Mouse (Mus musculus) forebrain, embryonic 14.5 days (tissue): ENCODE results near the gene Gimap4. TPM values are rescaled to one million over a fixed set of nuclear protein-coding genes. Genes with fewer than 3 reads are reported as not detected.

ENCODE experiments used
- ATAC-seq: fragments of 200-750 bp; cut with Nextera tagmentation; 2 replicates; pipeline ENCODE4 v1.8.0; 2017; ENCODE audit warnings: mild to moderate bottlenecking, moderate library complexity
- DNase-seq: peaks from one replicate; pipeline ENCODE4 v3.0.0-alpha.2; 2015; ENCODE audit warnings: low spot score
- H3K27ac ChIP-seq: fragments of 300-500 bp; sonication (generic); 2 replicates; pipeline ENCODE4 v1.5.1; 2014; ENCODE audit warnings: low read depth, mild to moderate bottlenecking, control low read depth, low read length, moderate library complexity
- H3K27me3 ChIP-seq: fragments of 300-500 bp; sonication (generic); replicated peaks from 2 replicates; pipeline ENCODE4 v1.6.1; 2014; ENCODE audit warnings: low read length, control low read depth, mixed read lengths; ENCODE audit not compliant: control insufficient read depth, insufficient read depth
- H3K36me3 ChIP-seq: fragments of 300-500 bp; sonication (generic); 2 replicates; pipeline ENCODE4 v1.6.1; 2014; ENCODE audit warnings: low read length, control low read depth; ENCODE audit not compliant: control insufficient read depth, insufficient read depth
- H3K4me1 ChIP-seq: fragments of 300-500 bp; sonication (generic); 2 replicates; pipeline ENCODE4 v1.6.1; 2014; ENCODE audit warnings: antibody characterized with exemption, low read length, control low read depth; ENCODE audit not compliant: control insufficient read depth, insufficient read depth
- H3K4me2 ChIP-seq: fragments of 300-500 bp; sonication (generic); 2 replicates; pipeline ENCODE4 v1.6.1; 2014; ENCODE audit warnings: mild to moderate bottlenecking, control low read depth, low read length
- H3K4me3 ChIP-seq: fragments of 300-500 bp; sonication (generic); 2 replicates; pipeline ENCODE4 v1.5.1; 2014; ENCODE audit warnings: low read depth, low read length, control low read depth
- H3K9ac ChIP-seq: fragments of 300-500 bp; sonication (generic); 2 replicates; pipeline ENCODE4 v1.6.1; 2014; ENCODE audit warnings: mild to moderate bottlenecking, low read length, control low read depth, moderate library complexity
- H3K9me3 ChIP-seq: fragments of 300-500 bp; sonication (generic); replicated peaks from 2 replicates; pipeline ENCODE4 v1.6.1; 2016; ENCODE audit warnings: low read length, control low read depth, mixed read lengths; ENCODE audit not compliant: control insufficient read depth
- WGBS: fragments of 180-500 bp; shearing (Covaris S2); extraction: QIAGEN DNeasy Blood & Tissue Kit; methylation state at CpG from one replicate; pipeline ENCODE4 v1.1.7; 2014; 5-methylcytosine and 5-hydroxymethylcytosine counted together
- polyA plus RNA-seq: library from polyadenylated mRNA; unstranded; fragments of >200 nt; fragmentation: Nextera tagmentation; extraction: Ambion mirVana; gene quantifications from 2 replicates; pipeline ENCODE4 v1.2.1, GENCODE M21; 2014

The Gimap4 gene
- polyA plus RNA-seq = 1.2 and 1.9 TPM in 2 replicates

GRCm38 (mm10) chr6:48684319-48684718 lies at the start of gene Gimap4:
TSS of gene Gimap4 (plus strand) at chr6:48684549.
- no peak for ATAC-seq
- 79% methylated on average over 5 of the region's 5 CpGs for WGBS
- H3K27ac ChIP-seq = no peak within 1 kb of the TSS
- H3K4me3 ChIP-seq = no peak within 1 kb of the TSS
- H3K4me2 ChIP-seq = no peak within 1 kb of the TSS
- no peaks in the 10 kb centered on the region for H3K9me3 ChIP-seq
- no peak within 1 kb of the TSS for H3K9ac ChIP-seq
- H3K27me3 ChIP-seq = no peaks in the 10 kb centered on the region
- DNase-seq = no peak
- no peaks in the 10 kb centered on the region for H3K4me1 ChIP-seq
- H3K36me3 ChIP-seq = no peaks in the 10 kb centered on the region

GRCm38 (mm10) chr6:48635105-48635504 lies 49.2 kb upstream of the Gimap4 start:
- H3K4me3 ChIP-seq = no peak overlapping the region
- no peak overlapping the region for H3K27ac ChIP-seq
- DNase-seq = no peak
- WGBS = 88% methylated on average over 2 of the region's 2 CpGs
- no peak overlapping the region for H3K4me2 ChIP-seq
- H3K4me1 ChIP-seq = no peaks in the 10 kb centered on the region
- ATAC-seq = no peak
- no peaks in the 10 kb centered on the region for H3K27me3 ChIP-seq
- H3K9me3 ChIP-seq = no peaks in the 10 kb centered on the region
- H3K36me3 ChIP-seq = no peaks in the 10 kb centered on the region
- H3K9ac ChIP-seq = no peak overlapping the region

GRCm38 (mm10) chr6:48636515-48636914 lies 47.8 kb upstream of the Gimap4 start:
- Histone ChIP-seq H3K27me3 (no peaks in the 10 kb centered on the region), H3K4me1 (no peaks in the 10 kb centered on the region), H3K27ac (no peak overlapping the region), H3K9me3 (no peaks in the 10 kb centered on the region), H3K4me3 (no peak overlapping the region), H3K4me2 (no peak overlapping the region), H3K36me3 (no peaks in the 10 kb centered on the region), H3K9ac (no peak overlapping the region)
- WGBS = 52% methylated on average over 6 of the region's 6 CpGs
- ATAC-seq = no peak
- no peak for DNase-seq

- DNase-seq (no peak), ATAC-seq (no peak)
- WGBS = 70% methylated on average over 6 of the region's 6 CpGs
- H3K36me3 ChIP-seq = no peaks in the 10 kb centered on the region
- no peak overlapping the region for H3K4me2 ChIP-seq
- H3K27me3 ChIP-seq = no peaks in the 10 kb centered on the region
- H3K27ac ChIP-seq = no peak overlapping the region
- H3K4me1 ChIP-seq = no peaks in the 10 kb centered on the region
- H3K9ac ChIP-seq = no peak overlapping the region
- H3K9me3 ChIP-seq = no peaks in the 10 kb centered on the region
- no peak overlapping the region for H3K4me3 ChIP-seq
Observed at GRCm38 (mm10) chr6:48637811-48638500, 46.4 kb upstream of the Gimap4 start.

- ATAC-seq = no peak
- no peak for DNase-seq
- H3K4me1 ChIP-seq = no peaks in the 10 kb centered on the region
- H3K27me3 ChIP-seq = no peaks in the 10 kb centered on the region
- 78% methylated on average over 2 of the region's 2 CpGs for WGBS
- H3K36me3 ChIP-seq = no peaks in the 10 kb centered on the region
- H3K9ac ChIP-seq = no peak overlapping the region
- no peak overlapping the region for H3K4me2 ChIP-seq
- no peak overlapping the region for H3K4me3 ChIP-seq
- no peaks in the 10 kb centered on the region for H3K9me3 ChIP-seq
- H3K27ac ChIP-seq = no peak overlapping the region
Observed at GRCm38 (mm10) chr6:48638553-48638952, 45.8 kb upstream of the Gimap4 start.

GRCm38 (mm10) chr6:48641391-48641790 lies 43.0 kb upstream of the Gimap4 start:
- Histone ChIP-seq H3K4me3 (no peak overlapping the region), H3K4me2 (no peak overlapping the region), H3K9ac (no peak overlapping the region), H3K36me3 (no peaks in the 10 kb centered on the region), H3K27me3 (no peaks in the 10 kb centered on the region), H3K27ac (no peak overlapping the region), H3K9me3 (no peaks in the 10 kb centered on the region), H3K4me1 (no peaks in the 10 kb centered on the region)
- WGBS = 77% methylated on average over 6 of the region's 6 CpGs
- no peak for DNase-seq
- ATAC-seq = no peak

- Histone ChIP-seq H3K4me2 (no peak overlapping the region), H3K4me3 (no peak overlapping the region), H3K9ac (no peak overlapping the region), H3K4me1 (no peaks in the 10 kb centered on the region), H3K27me3 (no peaks in the 10 kb centered on the region), H3K9me3 (no peaks in the 10 kb centered on the region), H3K36me3 (no peaks in the 10 kb centered on the region), H3K27ac (no peak overlapping the region)
- DNase-seq (peak; percentile 86), ATAC-seq (peak; percentile 29; the same call in 1 of the 2 replicates)
- WGBS = 18% methylated on average over 4 of the region's 4 CpGs
Observed at GRCm38 (mm10) chr6:48642764-48643292, 41.5 kb upstream of the Gimap4 start.

- 12% methylated on average over 12 of the region's 12 CpGs for WGBS
- DNase-seq (peak; percentile 79), ATAC-seq (peak; percentile 26; the same call in 1 of the 2 replicates)
- H3K27ac ChIP-seq = no peak overlapping the region
- no peaks in the 10 kb centered on the region for H3K36me3 ChIP-seq
- H3K9me3 ChIP-seq = no peaks in the 10 kb centered on the region
- H3K4me2 ChIP-seq = no peak overlapping the region
- no peak overlapping the region for H3K9ac ChIP-seq
- H3K4me1 ChIP-seq = no peaks in the 10 kb centered on the region
- H3K4me3 ChIP-seq = no peak overlapping the region
- H3K27me3 ChIP-seq = no peaks in the 10 kb centered on the region
Observed at GRCm38 (mm10) chr6:48645660-48646308, 38.6 kb upstream of the Gimap4 start.

GRCm38 (mm10) chr6:48646309-48646690 lies 38.0 kb upstream of the Gimap4 start:
- Histone ChIP-seq H3K9ac (no peak overlapping the region), H3K4me1 (no peaks in the 10 kb centered on the region), H3K9me3 (no peaks in the 10 kb centered on the region), H3K4me3 (no peak overlapping the region), H3K36me3 (no peaks in the 10 kb centered on the region), H3K4me2 (no peak overlapping the region), H3K27ac (no peak overlapping the region), H3K27me3 (no peaks in the 10 kb centered on the region)
- 79% methylated on average over 4 of the region's 4 CpGs for WGBS
- DNase-seq = no peak
- no peak for ATAC-seq
